Mouse (Mus musculus) embryonic facial prominence, embryonic 11.5 days (tissue): ENCODE measurements around the gene Siae. TPM values are rescaled to one million over a fixed set of nuclear protein-coding genes. Genes with fewer than 3 reads are reported as not detected.

Source experiments
- ATAC-seq: fragments of 200-750 bp; cut with Nextera tagmentation; replicated peaks from 2 replicates; pipeline ENCODE4 v1.8.0; 2017; ENCODE audit warnings: low read depth; ENCODE audit not compliant: insufficient number of reproducible peaks, low FRiP score, low TSS enrichment
- DNase-seq: peaks from one replicate; pipeline ENCODE4 v3.0.0-alpha.2; 2015; ENCODE audit warnings: low spot score
- H3K27ac ChIP-seq: fragments of 300-500 bp; sonication (generic); replicated peaks from 2 replicates; pipeline ENCODE4 v1.5.1; 2014; ENCODE audit warnings: mild to moderate bottlenecking, low read depth, low read length, control low read depth
- H3K27me3 ChIP-seq: fragments of 300-500 bp; sonication (generic); 2 replicates; pipeline ENCODE4 v1.6.1; 2014; ENCODE audit warnings: mild to moderate bottlenecking, low read length, moderate library complexity, mixed read lengths; ENCODE audit not compliant: control insufficient read depth, insufficient read depth
- H3K36me3 ChIP-seq: fragments of 300-500 bp; sonication (generic); replicated peaks from 2 replicates; pipeline ENCODE4 v1.6.1; 2014; ENCODE audit warnings: low read depth, mild to moderate bottlenecking, low read length, moderate library complexity, mixed read lengths; ENCODE audit not compliant: control insufficient read depth, insufficient read depth
- H3K4me1 ChIP-seq: fragments of 300-500 bp; sonication (generic); 2 replicates; pipeline ENCODE4 v1.6.1; 2014; ENCODE audit warnings: low read length, mixed read lengths; ENCODE audit not compliant: control insufficient read depth, insufficient read depth
- H3K4me2 ChIP-seq: fragments of 300-500 bp; sonication (generic); 2 replicates; pipeline ENCODE4 v1.6.1; 2014; ENCODE audit warnings: low read depth, mild to moderate bottlenecking, control low read depth, low read length, moderate library complexity
- H3K4me3 ChIP-seq: fragments of 300-500 bp; sonication (generic); 2 replicates; pipeline ENCODE4 v1.5.1; 2014; ENCODE audit warnings: low read depth, low read length, control low read depth
- H3K9ac ChIP-seq: fragments of 300-500 bp; sonication (generic); replicated peaks from 2 replicates; pipeline ENCODE4 v1.6.1; 2014; ENCODE audit warnings: mild to moderate bottlenecking, control low read depth, low read length
- H3K9me3 ChIP-seq: fragments of 300-500 bp; sonication (generic); replicated peaks from 2 replicates; pipeline ENCODE4 v1.6.1; 2016; ENCODE audit warnings: mild to moderate bottlenecking, low read length, inconsistent platforms, mixed read lengths; ENCODE audit not compliant: control insufficient read depth
- WGBS: fragments of 180-500 bp; shearing (Covaris S2); extraction: QIAGEN DNeasy Blood & Tissue Kit; methylation state at CpG from one replicate; pipeline ENCODE4 v1.1.7; 2014; 5-methylcytosine and 5-hydroxymethylcytosine counted together
- polyA plus RNA-seq: library from polyadenylated mRNA; unstranded; fragments of >200 nt; fragmentation: Nextera tagmentation; extraction: Ambion mirVana; gene quantifications from 2 replicates; pipeline ENCODE4 v1.2.1, GENCODE M21; 2014

Siae gene
- polyA plus RNA-seq, 1 experiment from 2014 or later = 5.8 TPM

DNA sequence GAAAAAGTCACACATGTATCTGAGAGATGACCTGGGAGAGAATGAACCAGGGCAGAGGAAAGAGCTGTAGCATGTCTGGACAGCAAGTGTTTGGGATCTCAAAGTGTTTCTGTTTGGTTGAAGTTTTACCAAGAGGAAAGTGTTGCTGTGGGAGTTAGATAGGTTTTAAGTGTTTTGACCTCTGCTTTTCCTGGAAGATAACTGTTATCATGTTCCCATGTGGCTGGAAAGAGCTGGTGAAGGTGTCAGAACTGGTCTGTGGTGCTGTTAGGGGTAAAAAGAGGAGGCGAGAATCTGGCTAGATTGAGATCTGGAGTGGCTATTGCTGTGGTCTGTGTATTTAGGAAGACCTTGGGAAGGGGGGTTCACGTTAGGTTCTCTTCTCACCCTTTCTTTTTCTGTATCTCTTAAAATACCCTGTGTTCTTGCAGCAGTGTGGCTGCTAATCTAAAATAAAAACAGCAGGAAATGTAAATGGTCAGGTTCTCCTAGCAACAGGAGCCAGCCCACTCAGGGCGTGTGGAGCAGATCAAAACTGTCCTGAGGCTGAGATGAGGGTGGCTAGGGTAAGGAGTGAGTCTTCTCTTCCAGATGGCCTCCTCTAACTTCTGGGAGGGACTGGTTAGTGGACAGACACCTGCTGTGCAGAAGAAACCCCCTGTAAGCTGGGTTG, 16.8 kb downstream of the Siae start:
- no peaks in the 10 kb centered on the region for H3K4me1 ChIP-seq
- ATAC-seq (no peak), DNase-seq (no peak)
- no peak overlapping the region for H3K4me2 ChIP-seq
- WGBS = 58% methylated on average over 3 of the region's 3 CpGs
- no peaks in the 10 kb centered on the region for H3K36me3 ChIP-seq
- H3K9ac ChIP-seq = no peak overlapping the region
- H3K4me3 ChIP-seq = no peak overlapping the region
- H3K27me3 ChIP-seq = no peaks in the 10 kb centered on the region
- no peaks in the 10 kb centered on the region for H3K9me3 ChIP-seq
- no peak overlapping the region for H3K27ac ChIP-seq

DNA sequence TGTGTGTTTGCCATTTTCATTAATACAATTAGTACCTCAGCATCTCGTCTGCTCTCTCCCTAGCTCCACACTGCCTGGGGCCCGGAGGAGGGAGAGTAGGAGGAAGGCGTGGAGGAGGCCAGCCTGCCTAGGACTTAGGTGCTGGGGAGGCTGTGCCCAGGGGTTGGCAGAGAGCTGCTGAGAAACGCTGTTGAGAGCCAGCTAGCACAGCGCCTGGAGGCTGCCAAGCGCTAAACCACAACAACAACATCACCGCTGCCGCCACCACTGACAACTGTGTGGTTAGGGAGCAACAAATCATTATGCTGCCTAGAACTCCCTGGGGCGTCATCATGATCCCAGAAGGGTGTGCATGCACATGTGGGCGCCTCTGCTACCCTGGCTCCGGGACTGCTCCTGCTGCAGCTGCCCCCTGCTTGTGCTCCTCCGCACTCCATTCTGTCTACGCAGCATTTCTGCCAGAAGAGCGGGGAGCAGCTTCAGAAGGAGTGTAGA, 21.0 kb downstream of the Siae start:
- Histone ChIP-seq H3K4me2 (peak overlapping the region; percentile 21), H3K9me3 (no peaks in the 10 kb centered on the region), H3K4me1 (no peaks in the 10 kb centered on the region), H3K9ac (no peak overlapping the region), H3K27ac (no peak overlapping the region), H3K27me3 (no peaks in the 10 kb centered on the region), H3K4me3 (no peak overlapping the region), H3K36me3 (no peaks in the 10 kb centered on the region)
- ATAC-seq (no peak), DNase-seq (no peak)
- 26% methylated on average over 14 of the region's 14 CpGs for WGBS

DNA sequence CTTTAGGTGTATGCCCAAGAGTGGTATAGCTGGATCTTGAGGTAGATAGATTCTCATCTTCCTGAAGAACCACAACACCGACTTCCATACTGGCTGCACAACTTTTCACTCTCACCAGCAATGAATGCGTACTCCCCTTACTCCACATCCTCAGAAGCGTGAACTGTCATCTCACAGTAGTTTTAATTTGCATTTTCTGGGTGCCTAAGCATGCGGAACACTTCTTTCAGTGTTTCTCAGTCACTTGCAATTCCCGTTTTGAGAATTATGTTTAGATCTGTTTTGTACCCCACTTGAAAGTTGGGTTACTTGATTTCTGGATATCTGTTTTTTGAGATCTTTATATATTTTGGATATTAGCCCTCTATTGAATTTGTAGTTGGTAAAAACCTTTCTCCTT, 28.1 kb downstream of the Siae start:
- DNase-seq (no peak), ATAC-seq (no peak)
- Histone ChIP-seq H3K4me3 (no peak overlapping the region), H3K9me3 (no peaks in the 10 kb centered on the region), H3K27me3 (no peaks in the 10 kb centered on the region), H3K36me3 (no peaks in the 10 kb centered on the region), H3K4me1 (no peaks in the 10 kb centered on the region), H3K9ac (no peak overlapping the region), H3K4me2 (no peak overlapping the region), H3K27ac (no peak overlapping the region)
- WGBS = 85% methylated on average over 5 of the region's 5 CpGs

DNA sequence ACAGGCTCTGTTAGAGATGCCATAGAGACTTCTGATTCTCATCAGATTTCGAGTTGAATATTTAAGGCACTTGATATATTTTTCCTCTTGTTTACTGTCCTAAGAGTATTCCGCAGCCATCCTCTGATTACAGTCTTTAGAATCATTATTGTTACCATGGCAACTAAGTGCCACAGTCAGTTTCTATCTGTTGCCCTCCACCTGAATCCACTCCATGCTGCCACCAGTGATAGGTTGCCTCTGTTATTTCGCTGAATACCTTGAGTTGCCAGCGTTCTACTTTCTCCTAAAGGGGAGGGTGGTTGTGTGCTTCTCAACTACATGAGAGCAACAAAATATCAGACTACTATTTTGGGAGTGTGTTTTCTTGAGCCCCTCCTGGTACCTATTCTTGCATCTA, 31.2 kb downstream of the Siae start:
- no peak for ATAC-seq
- H3K9ac ChIP-seq = no peak overlapping the region
- no peak overlapping the region for H3K4me2 ChIP-seq
- no peak overlapping the region for H3K4me3 ChIP-seq
- no peak overlapping the region for H3K27ac ChIP-seq
- no peaks in the 10 kb centered on the region for H3K4me1 ChIP-seq
- no peaks in the 10 kb centered on the region for H3K27me3 ChIP-seq
- H3K9me3 ChIP-seq = no peaks in the 10 kb centered on the region
- no peak for DNase-seq
- H3K36me3 ChIP-seq = no peaks in the 10 kb centered on the region
- 81% methylated on average over 4 of the region's 4 CpGs for WGBS

DNA sequence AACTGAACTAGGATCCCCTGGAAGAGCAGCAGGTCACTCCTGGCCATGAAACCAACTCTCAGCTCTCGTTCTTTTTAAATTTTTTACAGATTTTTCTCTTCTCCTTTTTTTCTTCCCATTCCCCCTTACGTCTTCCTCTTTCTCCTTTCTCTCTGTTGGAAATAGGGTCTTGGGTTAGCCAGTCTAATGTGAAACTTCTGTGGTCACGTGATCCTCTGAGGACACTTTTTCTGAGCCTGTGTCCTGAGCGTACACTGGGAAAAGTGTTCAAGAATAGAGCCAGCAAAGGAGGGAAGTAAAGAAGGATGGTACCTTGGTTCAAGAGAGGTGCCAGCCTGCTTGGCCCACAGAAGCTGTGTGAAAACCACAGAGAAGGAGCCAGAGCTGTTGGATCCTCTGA, 34.9 kb downstream of the Siae start:
- Histone ChIP-seq H3K4me3 (no peak overlapping the region), H3K9me3 (no peaks in the 10 kb centered on the region), H3K36me3 (no peaks in the 10 kb centered on the region), H3K4me2 (no peak overlapping the region), H3K27ac (no peak overlapping the region), H3K27me3 (no peaks in the 10 kb centered on the region), H3K4me1 (no peaks in the 10 kb centered on the region), H3K9ac (no peak overlapping the region)
- no peak for ATAC-seq
- 87% methylated on average over 4 of the region's 4 CpGs for WGBS
- no peak for DNase-seq

DNA sequence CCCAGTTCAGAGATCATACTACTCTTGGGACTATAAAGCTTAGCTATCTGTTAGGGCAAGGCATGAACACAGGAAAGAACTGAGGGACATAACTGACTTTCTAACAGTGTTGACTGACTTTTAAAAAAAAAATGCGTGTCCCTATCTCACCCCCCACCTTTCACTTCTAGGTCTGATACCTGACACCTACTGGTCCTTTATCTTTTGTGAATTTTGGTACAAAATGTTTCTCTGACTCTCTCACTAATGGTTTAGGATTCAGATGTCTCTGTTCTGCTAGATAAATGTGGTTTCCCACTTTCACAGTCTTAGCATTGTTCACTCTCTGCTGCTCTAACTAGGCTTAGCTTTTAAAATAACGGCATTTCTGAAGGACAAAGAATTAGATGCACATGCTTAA, 36.5 kb downstream of the Siae start:
- H3K4me3 ChIP-seq = no peak overlapping the region
- H3K9ac ChIP-seq = no peak overlapping the region
- no peak for DNase-seq
- no peak for ATAC-seq
- no peaks in the 10 kb centered on the region for H3K27me3 ChIP-seq
- no peaks in the 10 kb centered on the region for H3K9me3 ChIP-seq
- no peaks in the 10 kb centered on the region for H3K4me1 ChIP-seq
- H3K4me2 ChIP-seq = no peak overlapping the region
- no peaks in the 10 kb centered on the region for H3K36me3 ChIP-seq
- WGBS = 73% methylated on average over 2 of the region's 2 CpGs
- no peak overlapping the region for H3K27ac ChIP-seq

DNA sequence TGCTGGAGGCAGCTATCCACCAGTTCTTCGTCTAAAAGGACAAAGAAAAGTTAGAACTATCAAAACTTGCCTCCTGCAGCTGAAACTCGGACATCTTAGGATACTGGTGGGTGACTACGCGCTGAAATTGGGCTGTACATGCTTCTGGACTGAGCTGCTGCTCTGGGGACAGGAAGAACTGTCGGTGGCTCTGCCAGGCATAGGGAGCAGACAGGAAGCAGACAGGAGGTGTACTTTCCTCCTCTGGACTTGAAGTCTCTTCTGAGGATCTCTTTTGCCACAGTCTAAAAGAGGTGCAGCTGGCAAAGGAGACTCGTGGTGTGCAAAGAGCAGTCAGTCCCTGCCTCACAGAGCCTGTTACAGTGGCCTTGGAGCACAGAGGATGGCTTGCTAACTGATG, 37.1 kb downstream of the Siae start:
- no peak overlapping the region for H3K4me3 ChIP-seq
- DNase-seq (no peak), ATAC-seq (no peak)
- no peak overlapping the region for H3K27ac ChIP-seq
- no peaks in the 10 kb centered on the region for H3K9me3 ChIP-seq
- WGBS = 53% methylated on average over 6 of the region's 6 CpGs
- H3K4me1 ChIP-seq = no peaks in the 10 kb centered on the region
- peak overlapping the region; percentile 22; the same call in 1 of the 2 replicates for H3K9ac ChIP-seq
- no peak overlapping the region for H3K4me2 ChIP-seq
- no peaks in the 10 kb centered on the region for H3K36me3 ChIP-seq
- H3K27me3 ChIP-seq = no peaks in the 10 kb centered on the region

DNA sequence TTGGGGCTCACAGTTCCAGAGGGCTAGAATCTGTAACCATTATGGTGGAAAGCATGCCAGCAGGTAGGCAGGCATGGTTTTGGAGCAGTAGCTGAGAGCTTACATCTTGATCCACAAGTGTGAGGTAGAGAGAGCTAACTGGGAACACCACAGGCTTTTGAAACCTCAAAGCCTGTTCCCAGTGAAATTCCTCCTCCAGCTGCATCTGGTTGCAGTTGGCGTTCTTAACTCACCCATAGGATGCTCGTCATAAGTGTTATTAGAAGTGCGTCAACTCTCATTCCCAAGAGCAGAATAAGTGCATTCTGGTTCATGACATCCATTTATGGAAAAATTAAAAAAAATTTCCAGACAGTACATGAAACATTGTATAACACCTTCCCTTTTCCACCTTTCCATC, 38.2 kb downstream of the Siae start:
- H3K4me1 ChIP-seq = no peaks in the 10 kb centered on the region
- H3K4me2 ChIP-seq = no peak overlapping the region
- no peak for DNase-seq
- no peak overlapping the region for H3K4me3 ChIP-seq
- no peak overlapping the region for H3K27ac ChIP-seq
- WGBS = 87% methylated on average over 3 of the region's 3 CpGs
- no peaks in the 10 kb centered on the region for H3K27me3 ChIP-seq
- no peak overlapping the region for H3K9ac ChIP-seq
- ATAC-seq = no peak
- H3K36me3 ChIP-seq = no peaks in the 10 kb centered on the region
- H3K9me3 ChIP-seq = no peaks in the 10 kb centered on the region
